9 mouse cellular contexts compared by ENCODE assay signal in genomic region chr1:134516491-134517198, GRCm38 (mm10). TPM values are rescaled to one million over a fixed set of nuclear protein-coding genes. Genes with fewer than 3 reads are reported as not detected.
A peak's percentile ranks its signal among the peaks of the same experiment; 100 is the strongest.
DNase-seq lines count a peak whose midpoint lies in the region; ATAC-seq lines count a peak whose summit lies in the region.
"Had no signal": no experiment of that assay in that cellular context is flagged by ENCODE, and none has a peak within 500 bp of the region (broad histone marks: within the 10 kb centered on the region; RNA-seq: fewer than 3 reads in every experiment).

No protein-coding gene starts in this region.

- WGBS in heart, embryonic 12.5 days, result 15% methylated on average over 4 of the region's 4 CpGs
- WGBS in hindbrain, embryonic 15.5 days, result 20% methylated on average over 4 of the region's 4 CpGs
- 7% methylated on average over 4 of the region's 4 CpGs for WGBS in midbrain, embryonic 11.5 days

- no peak for DNase-seq in heart, postnatal 36 days
- peak; percentile 61 for DNase-seq in embryo, embryonic 11.5 days (ENCODE audit: low read depth, low spot score)
- DNase-seq in midbrain, embryonic 11.5 days (ENCODE audit: low spot score, missing footprints), result peak; percentile 90
- no peak for DNase-seq in right cerebral cortex, postnatal 14 days
- no peak for DNase-seq in gastrocnemius, postnatal 10 days
- DNase-seq: thymus, postnatal 36 days had no signal

- H3K4me2 ChIP-seq in heart, embryonic 12.5 days, result no peak overlapping the region
- 0 out of 2 replicates have a peak overlapping the region, but pooled peaks have one; percentile 4 for H3K4me2 ChIP-seq in hindbrain, embryonic 15.5 days
- H3K4me2 ChIP-seq in midbrain, embryonic 11.5 days, result no peak overlapping the region

- H3K27ac ChIP-seq in heart, embryonic 12.5 days (ENCODE audit: poor library complexity, severe bottlenecking), result peak overlapping the region; percentile 69
- H3K27ac ChIP-seq in hindbrain, embryonic 15.5 days (replicated peaks), result 0 out of 2 replicates have a peak overlapping the region, but pooled peaks have one; percentile 45
- no peak overlapping the region for H3K27ac ChIP-seq in midbrain, embryonic 11.5 days (ENCODE audit: low read depth, low read length)

- H3K4me3 ChIP-seq in heart, embryonic 12.5 days, result no peak overlapping the region
- no peak overlapping the region for H3K4me3 ChIP-seq in hindbrain, embryonic 15.5 days
- no peak overlapping the region for H3K4me3 ChIP-seq in midbrain, embryonic 11.5 days (ENCODE audit: low read depth, low read length)

- H3K9ac ChIP-seq in heart, embryonic 12.5 days, result 0 out of 2 replicates have a peak overlapping the region, but pooled peaks have one; percentile 6
- no peak overlapping the region for H3K9ac ChIP-seq in hindbrain, embryonic 15.5 days
- H3K9ac ChIP-seq in midbrain, embryonic 11.5 days (ENCODE audit: low read length), result 0 out of 2 replicates have a peak overlapping the region, but pooled peaks have one; percentile 9

- peaks cover 40% of the 10 kb centered on the region for H3K4me1 ChIP-seq in heart, embryonic 12.5 days (replicated peaks)
- peaks cover 24% of the 10 kb centered on the region for H3K4me1 ChIP-seq in hindbrain, embryonic 15.5 days (replicated peaks)
- peaks cover 6% of the 10 kb centered on the region for H3K4me1 ChIP-seq in midbrain, embryonic 11.5 days (ENCODE audit: control insufficient read depth, insufficient read depth, low read length)

- no peaks in the 10 kb centered on the region for H3K9me3 ChIP-seq in heart, embryonic 12.5 days (replicated peaks)
- no peaks in the 10 kb centered on the region for H3K9me3 ChIP-seq in hindbrain, embryonic 15.5 days
- H3K9me3 ChIP-seq in midbrain, embryonic 11.5 days (ENCODE audit: control insufficient read depth, low read length), result no peaks in the 10 kb centered on the region

- H3K27me3 ChIP-seq in heart, embryonic 12.5 days (replicated peaks), result peaks cover 23% of the 10 kb centered on the region
- H3K27me3 ChIP-seq in hindbrain, embryonic 15.5 days, result 0 out of 2 replicates have a peak, but pooled peaks cover 7% of the 10 kb centered on the region
- H3K27me3 ChIP-seq in midbrain, embryonic 11.5 days (ENCODE audit: control insufficient read depth, insufficient read depth, low read length), result peaks cover 11% of the 10 kb centered on the region

- intact Hi-C loops in heart, postnatal 36 days (cut with DNase I), result loop anchor here (2.0 to 5.0 kb wide), 2 partner anchors 76 to 90 kb away; no protein-coding TSS in a partner anchor

- peak; percentile 75; the same call in 1 of the 2 replicates for ATAC-seq in heart, embryonic 12.5 days (ENCODE audit: insufficient number of reproducible peaks, low FRiP score)
- ATAC-seq in hindbrain, embryonic 15.5 days (ENCODE audit: low FRiP score, low read depth), result no peak
- ATAC-seq in midbrain, embryonic 11.5 days (ENCODE audit: low FRiP score), result peak; percentile 79
- ATAC-seq in erythroid progenitor cell, adult 5-6 weeks (replicated peaks; ENCODE audit: low FRiP score, poor library complexity, severe bottlenecking), result no peak

- H3K36me3 ChIP-seq in heart, embryonic 12.5 days, result no peaks in the 10 kb centered on the region
- H3K36me3 ChIP-seq in hindbrain, embryonic 15.5 days, result no peaks in the 10 kb centered on the region
- no peaks in the 10 kb centered on the region for H3K36me3 ChIP-seq in midbrain, embryonic 11.5 days (ENCODE audit: control insufficient read depth, insufficient read depth, low read length)

RNA-seq across cellular contexts. Expression of gene Rabif, which starts 22.2 kb away (rescaled TPM):
- polyA plus RNA-seq in heart, embryonic 12.5 days (2016; fragmentation: Nextera tagmentation; extraction: Ambion mirVana), result 32.2 and 32.8 TPM in 2 replicates
- 1 to 10 TPM; 8.9 to 9.8 TPM for total RNA-seq in heart, postnatal 36 days (2021)
- 72.4 and 73.1 TPM in 2 replicates for polyA plus RNA-seq in hindbrain, embryonic 15.5 days (2015; fragmentation: Nextera tagmentation; extraction: Ambion mirVana)
- 47.4 and 48.1 TPM in 2 replicates for polyA plus RNA-seq in midbrain, embryonic 11.5 days (2014; fragmentation: Nextera tagmentation; extraction: Ambion mirVana)
- total RNA-seq in erythroid progenitor cell, adult 5-6 weeks (2015; ENCODE audit: low replicate concordance), result 15.5 and 18.4 TPM in 2 replicates
- total RNA-seq in erythroid progenitor cell, adult 5-6 weeks (2017; ENCODE audit: low replicate concordance), result 3.6 and 11.7 TPM in 2 replicates
- 1 to 10 TPM; 7.2 to 9.4 TPM for total RNA-seq in gastrocnemius, postnatal 10 days (2021)

RNA-seq across cellular contexts. Expression of gene Mgat4e, which starts 32.8 kb away (rescaled TPM):
- polyA plus RNA-seq in heart, embryonic 12.5 days (2016; fragmentation: Nextera tagmentation; extraction: Ambion mirVana), result not detected in 2 replicates
- not detected for total RNA-seq in heart, postnatal 36 days (2021)
- not detected in 2 replicates for polyA plus RNA-seq in hindbrain, embryonic 15.5 days (2015; fragmentation: Nextera tagmentation; extraction: Ambion mirVana)
- not detected in 2 replicates for polyA plus RNA-seq in midbrain, embryonic 11.5 days (2014; fragmentation: Nextera tagmentation; extraction: Ambion mirVana)
- not detected in 2 replicates for total RNA-seq in erythroid progenitor cell, adult 5-6 weeks (2015; ENCODE audit: low replicate concordance)
- total RNA-seq in erythroid progenitor cell, adult 5-6 weeks (2017; ENCODE audit: low replicate concordance), result not detected in 2 replicates
- not detected for total RNA-seq in gastrocnemius, postnatal 10 days (2021)

RNA-seq across cellular contexts. Expression of gene Kdm5b, which starts 43.3 kb away (rescaled TPM):
- polyA plus RNA-seq in heart, embryonic 12.5 days (2016; fragmentation: Nextera tagmentation; extraction: Ambion mirVana), result 39.9 and 41.4 TPM in 2 replicates
- total RNA-seq in heart, postnatal 36 days (2021), result 10 to 100 TPM; 17.2 to 17.7 TPM
- polyA plus RNA-seq in hindbrain, embryonic 15.5 days (2015; fragmentation: Nextera tagmentation; extraction: Ambion mirVana), result 67.9 and 69.6 TPM in 2 replicates
- 74.0 and 85.3 TPM in 2 replicates for polyA plus RNA-seq in midbrain, embryonic 11.5 days (2014; fragmentation: Nextera tagmentation; extraction: Ambion mirVana)
- total RNA-seq in erythroid progenitor cell, adult 5-6 weeks (2015; ENCODE audit: low replicate concordance), result 5.4 and 20.1 TPM in 2 replicates
- total RNA-seq in erythroid progenitor cell, adult 5-6 weeks (2017; ENCODE audit: low replicate concordance), result 2.2 and 4.1 TPM in 2 replicates
- 10 to 100 TPM; 22.7 to 29.6 TPM for total RNA-seq in gastrocnemius, postnatal 10 days (2021)

Comparison
In these comparisons a context has a peak if more than half of its experiments do, and no peak if none do; other contexts are left out.
1. ATAC-seq: peak in heart, embryonic 12.5 days (single experiment) and midbrain, embryonic 11.5 days (single experiment); none in hindbrain, embryonic 15.5 days (single experiment) and erythroid progenitor cell, adult 5-6 weeks (single experiment).
2. DNase-seq: peak in embryo, embryonic 11.5 days (single experiment) and midbrain, embryonic 11.5 days (single experiment); none in heart, postnatal 36 days (0 of 2), right cerebral cortex, postnatal 14 days (single experiment) and gastrocnemius, postnatal 10 days (single experiment).